Mouse (Mus musculus): ENCODE data around the gene Tlk1.

- no peak for TF ChIP-seq POLR2A (IDR thresholded peaks at IDR 0.05; ENCODE audit: borderline replicate concordance, low read depth, low read length)
- TF ChIP-seq CTCF (IDR thresholded peaks at IDR 0.05; ENCODE audit: low read depth, low read length) = no peak
Observed at GRCm38 (mm10) chr2:70700851-70701250, 124.7 kb downstream of the Tlk1 start.
